Mouse (Mus musculus) stomach, postnatal 0 days (tissue): ENCODE results near the gene Mapk3.

ENCODE experiments used
- CTCF ChIP-seq: IDR thresholded peaks from 2 replicates; pipeline ENCODE4 v1.5.1; 2016; ENCODE audit warnings: antibody characterized with exemption, low read depth, mild to moderate bottlenecking, moderate library complexity
- EP300 ChIP-seq: optimal IDR thresholded peaks from 2 replicates; pipeline ENCODE3; 2016; ENCODE audit warnings: antibody characterized with exemption

- TF ChIP-seq CTCF (no peak; the same call in 1 of the 2 replicates), EP300 (no peak)
These were observed 41.1 kb downstream of the Mapk3 start for GRCm38 (mm10) chr7:126800269-126801056.
